Mouse (Mus musculus): ENCODE data around the gene Med12l. TPM values are rescaled to one million over a fixed set of nuclear protein-coding genes. Genes with fewer than 3 reads are reported as not detected.

Med12l gene
- 0.53 and 0.57 TPM in 2 replicates for polyA plus RNA-seq (2015; fragmentation: Nextera tagmentation; extraction: Ambion mirVana)

DNA sequence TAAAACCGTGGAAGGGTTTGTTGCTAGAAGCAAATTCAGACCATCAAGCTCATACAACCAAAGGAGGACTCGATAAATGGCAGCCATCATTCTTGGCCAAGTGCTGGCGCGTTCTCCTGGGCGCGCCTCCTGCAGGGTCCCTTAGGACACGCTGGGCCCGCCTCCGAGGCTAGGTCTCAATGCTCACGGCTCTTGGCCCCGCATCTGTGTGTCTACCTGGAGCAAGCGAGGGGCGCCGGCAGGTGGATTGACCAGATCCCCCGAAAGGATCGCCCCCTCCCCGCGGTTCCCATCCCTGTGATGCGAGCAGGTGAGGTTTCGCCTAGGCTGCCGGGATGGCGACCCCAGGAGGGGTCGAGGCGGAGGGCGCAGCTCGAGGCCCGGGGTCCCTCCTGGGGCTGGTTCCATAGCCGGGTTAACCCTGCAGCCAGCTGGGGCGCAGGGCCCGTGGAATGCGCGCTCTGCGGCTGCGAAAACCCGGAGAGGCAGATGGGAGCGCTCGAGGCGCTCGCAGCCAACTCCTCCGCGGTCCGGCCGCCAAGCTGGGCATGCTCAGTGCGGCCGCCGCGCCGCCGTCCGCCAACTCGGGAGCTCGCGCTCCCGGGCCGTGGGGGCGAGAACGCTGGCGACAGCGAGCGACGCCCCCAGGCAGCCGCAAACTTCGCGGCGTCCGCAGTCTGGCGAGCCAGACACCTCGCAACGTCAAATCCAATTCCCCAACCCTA is at the start of gene Med12l:
TSS of gene Med12l (plus strand) at position 555 of the 725 bp plus-strand sequence.
- DNase-seq (ENCODE audit: low spot score), result peak; percentile 9

DNA sequence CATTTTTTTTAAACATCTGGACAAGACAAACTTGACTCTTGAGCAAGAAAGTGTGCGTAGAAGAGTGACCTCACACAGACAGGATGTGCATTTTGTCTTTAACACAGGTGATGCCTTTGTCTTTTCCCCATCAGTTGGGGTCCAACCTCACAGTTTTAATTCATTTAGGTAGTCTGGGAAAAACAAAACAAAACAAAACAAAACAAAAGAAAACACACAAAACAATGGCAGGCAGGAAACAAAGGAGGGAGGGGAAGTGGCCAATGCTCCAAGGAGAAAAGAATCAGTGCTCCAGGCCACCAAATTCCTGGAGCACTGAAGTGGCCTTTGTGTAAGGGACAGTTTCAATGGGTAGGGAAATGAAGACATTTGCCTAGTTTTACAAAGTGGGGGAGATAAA is 44.5 kb upstream of the Med12l start:
- DNase-seq (ENCODE audit: low spot score), result no peak

GRCm38 (mm10) chr3:58977413-58977812 is 28.2 kb upstream of the Med12l start:
- no peak for DNase-seq (ENCODE audit: low spot score)

DNA sequence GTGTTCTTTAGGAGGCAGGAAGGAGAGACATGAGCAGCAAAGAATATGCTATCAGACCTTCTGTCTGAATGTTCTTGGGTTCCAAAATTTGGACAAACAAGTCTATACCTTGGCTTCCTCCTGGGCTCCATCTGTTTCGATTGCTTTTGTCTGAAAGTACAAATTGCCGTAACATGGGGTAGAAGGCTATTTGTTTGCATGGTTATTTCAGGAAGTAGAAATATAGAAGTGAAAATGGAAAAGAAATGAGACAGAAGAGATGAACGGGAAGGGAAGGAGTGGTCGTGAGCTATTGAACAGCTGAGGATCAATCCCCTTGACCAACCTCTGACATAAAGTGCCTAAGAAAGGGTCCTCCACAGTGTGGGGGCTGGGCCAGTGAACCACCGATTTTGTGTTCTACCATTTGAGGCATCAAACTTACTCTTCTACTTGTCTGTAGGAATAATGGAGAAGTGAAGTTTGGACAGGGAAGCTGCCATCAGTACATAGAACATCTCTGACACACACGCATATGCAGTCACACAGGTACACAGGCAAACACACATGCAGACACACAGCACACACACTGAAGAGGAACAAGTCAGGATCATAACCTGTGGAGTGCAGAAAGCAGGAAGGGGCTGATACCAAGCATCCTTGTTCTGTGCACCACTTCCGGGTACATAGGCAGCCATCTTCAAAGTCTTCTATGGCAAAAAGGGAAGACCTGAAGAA is 27.6 kb upstream of the Med12l start:
- no peak for DNase-seq (ENCODE audit: low spot score)

- no peak for DNase-seq (ENCODE audit: low spot score)
Observed at GRCm38 (mm10) chr3:58980579-58980978, 25.0 kb upstream of the Med12l start.

DNA sequence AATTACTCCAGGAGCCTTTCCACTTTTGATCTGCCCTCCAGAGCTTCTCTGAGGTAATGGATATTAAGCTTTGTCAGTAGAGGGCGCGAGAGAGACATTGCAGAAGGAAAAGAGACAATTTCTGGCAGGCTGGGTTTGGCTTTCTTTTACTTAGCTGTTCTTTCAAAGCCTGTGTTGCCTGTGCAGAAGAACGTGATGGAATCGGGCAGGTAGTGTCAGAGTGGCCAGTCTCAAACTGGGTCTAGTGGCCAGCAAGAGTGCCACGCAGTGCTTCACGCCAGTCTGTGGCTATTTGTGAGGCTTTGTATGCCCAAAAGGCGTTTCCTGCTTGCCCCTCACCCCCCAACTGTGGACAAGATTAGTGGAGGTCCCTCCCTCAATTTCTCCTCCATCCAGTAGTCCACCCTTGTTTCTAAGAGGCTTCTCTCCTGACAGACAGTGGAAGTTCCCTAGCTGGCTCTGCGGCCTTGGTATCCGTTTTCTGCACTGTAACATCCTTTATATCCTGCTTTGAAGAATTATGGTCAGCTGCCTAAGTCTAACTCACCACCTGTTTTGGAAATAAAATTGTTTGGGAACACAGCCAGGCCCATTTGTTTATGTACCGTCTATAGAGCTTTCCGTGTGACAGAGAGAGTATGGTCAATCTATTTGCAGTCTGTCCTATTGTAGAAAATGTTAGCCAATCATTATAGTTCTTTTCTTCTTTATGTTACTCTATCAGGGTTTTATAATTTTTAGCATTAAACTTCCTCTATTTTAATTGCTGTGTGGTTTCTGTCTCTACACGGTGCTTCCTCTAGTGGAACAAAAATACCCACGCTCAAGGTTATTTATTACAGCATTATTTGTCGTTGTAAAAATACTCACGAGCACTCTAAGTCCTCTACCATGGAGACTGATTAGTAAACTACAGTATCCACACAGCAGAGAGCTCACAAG is 22.5 kb upstream of the Med12l start:
- DNase-seq (ENCODE audit: low spot score), result peak; percentile 70

- DNase-seq (ENCODE audit: low spot score), result no peak
Observed at GRCm38 (mm10) chr3:58983838-58984598, 21.6 kb upstream of the Med12l start.

- no peak for DNase-seq (ENCODE audit: low spot score)
Observed at GRCm38 (mm10) chr3:58985816-58986215, 19.8 kb upstream of the Med12l start.

DNA sequence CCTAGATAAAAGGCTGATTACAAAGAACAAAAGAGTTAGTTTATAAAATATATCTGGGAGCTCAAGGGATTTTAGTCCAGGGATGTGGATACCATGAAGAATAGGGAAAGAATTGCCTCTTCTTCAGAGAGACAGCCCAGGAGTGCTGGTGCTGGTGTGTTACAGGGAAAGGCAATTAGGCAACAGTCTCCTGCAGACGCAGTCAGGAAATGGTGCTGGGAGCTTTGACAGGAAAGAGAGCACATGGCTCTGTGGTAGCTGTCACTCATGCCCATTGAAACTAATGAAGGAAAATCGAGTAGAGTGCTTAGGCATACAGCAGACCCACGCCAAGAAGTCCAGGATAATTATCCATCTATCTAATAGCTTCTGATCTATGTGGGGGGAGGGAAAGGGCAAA is 16.3 kb upstream of the Med12l start:
- no peak for DNase-seq (ENCODE audit: low spot score)

DNA sequence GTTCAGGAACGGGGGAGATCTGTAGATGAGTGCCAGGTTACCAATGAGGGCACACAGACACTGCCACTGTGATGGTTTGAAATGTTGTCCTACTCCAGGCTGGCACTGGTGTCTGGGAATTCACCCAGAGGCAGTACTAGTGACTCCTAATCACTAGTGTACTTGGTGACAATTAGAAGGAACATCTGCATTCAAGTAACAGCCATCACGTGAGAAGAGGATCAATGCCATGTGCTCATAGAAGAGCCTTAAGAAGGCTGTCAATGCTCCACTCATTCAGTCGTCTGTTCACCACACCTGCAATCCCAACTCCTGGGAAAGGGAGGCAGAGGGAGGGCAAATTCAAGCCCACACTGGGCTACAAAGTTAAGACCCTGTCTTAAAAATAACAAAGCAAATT is 15.1 kb upstream of the Med12l start:
- no peak for DNase-seq (ENCODE audit: low spot score)

- DNase-seq (ENCODE audit: low spot score), result no peak
Observed at GRCm38 (mm10) chr3:58992122-58992521, 13.5 kb upstream of the Med12l start.

DNA sequence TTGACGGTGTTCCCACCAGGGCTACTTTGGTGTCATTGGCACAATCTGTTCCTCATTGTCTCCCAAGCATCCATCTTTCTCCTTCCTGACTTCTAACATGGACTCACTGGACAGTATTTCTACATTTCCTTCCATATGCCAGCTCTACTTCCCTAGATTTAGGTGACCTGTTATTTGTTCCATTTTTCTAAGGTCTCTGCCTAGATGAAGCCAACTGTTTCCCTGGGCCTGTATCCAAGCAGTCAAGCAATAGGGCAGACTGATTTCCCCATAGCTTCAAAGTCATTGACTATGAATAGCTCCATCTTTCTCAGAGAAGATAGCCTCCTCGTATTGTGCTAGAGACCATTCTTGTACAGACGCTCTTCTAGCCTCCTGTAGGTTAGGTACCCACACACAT is 12.0 kb upstream of the Med12l start:
- DNase-seq (ENCODE audit: low spot score), result no peak

- no peak for DNase-seq (ENCODE audit: low spot score)
Observed at GRCm38 (mm10) chr3:59003756-59004155, 1.9 kb upstream of the Med12l start.

DNA sequence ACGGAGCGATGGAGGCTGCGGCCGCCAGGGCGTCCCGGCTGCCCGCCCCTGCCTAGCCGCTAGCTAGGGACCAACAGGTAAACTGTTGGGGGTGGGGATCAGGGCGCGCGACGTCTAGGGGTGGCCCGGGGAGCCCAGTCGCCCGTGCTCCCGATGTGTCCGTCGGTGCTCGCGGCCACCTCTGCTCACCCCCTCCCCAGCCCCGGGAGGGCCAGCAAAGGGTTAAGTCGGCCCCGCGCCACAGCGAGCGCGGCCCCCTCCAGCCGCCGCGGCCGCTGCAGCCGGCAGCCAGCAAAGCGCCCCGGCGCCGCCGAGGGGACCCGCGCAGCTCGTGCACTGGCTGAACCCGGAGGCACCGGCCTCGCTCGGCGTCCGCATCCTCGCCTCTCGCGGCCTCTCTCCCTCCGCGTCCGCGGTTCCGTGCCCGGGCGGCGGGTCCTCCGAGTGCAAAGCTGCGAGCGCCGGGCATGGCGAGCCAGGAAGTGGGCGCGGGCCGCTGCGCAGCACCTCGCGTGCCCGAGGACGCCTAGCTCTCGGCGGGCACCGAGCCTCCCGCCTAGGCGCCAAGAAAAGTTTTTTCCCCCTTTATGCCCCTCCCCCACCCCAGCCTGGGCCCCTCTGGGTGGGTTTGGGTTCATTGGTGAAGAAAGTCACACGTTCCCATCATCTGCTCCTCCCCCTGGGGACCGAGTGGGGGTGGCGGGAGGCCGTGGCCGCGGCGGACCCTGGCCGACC is 538 bp downstream of the Med12l start:
- DNase-seq (ENCODE audit: low spot score), result peak; percentile 31

- peak; percentile 50 for DNase-seq (ENCODE audit: low spot score)
Observed at GRCm38 (mm10) chr3:59006731-59007441, 1.3 kb downstream of the Med12l start.

- DNase-seq (ENCODE audit: low spot score), result no peak
Observed at GRCm38 (mm10) chr3:59010276-59010675, 4.7 kb downstream of the Med12l start.

DNA sequence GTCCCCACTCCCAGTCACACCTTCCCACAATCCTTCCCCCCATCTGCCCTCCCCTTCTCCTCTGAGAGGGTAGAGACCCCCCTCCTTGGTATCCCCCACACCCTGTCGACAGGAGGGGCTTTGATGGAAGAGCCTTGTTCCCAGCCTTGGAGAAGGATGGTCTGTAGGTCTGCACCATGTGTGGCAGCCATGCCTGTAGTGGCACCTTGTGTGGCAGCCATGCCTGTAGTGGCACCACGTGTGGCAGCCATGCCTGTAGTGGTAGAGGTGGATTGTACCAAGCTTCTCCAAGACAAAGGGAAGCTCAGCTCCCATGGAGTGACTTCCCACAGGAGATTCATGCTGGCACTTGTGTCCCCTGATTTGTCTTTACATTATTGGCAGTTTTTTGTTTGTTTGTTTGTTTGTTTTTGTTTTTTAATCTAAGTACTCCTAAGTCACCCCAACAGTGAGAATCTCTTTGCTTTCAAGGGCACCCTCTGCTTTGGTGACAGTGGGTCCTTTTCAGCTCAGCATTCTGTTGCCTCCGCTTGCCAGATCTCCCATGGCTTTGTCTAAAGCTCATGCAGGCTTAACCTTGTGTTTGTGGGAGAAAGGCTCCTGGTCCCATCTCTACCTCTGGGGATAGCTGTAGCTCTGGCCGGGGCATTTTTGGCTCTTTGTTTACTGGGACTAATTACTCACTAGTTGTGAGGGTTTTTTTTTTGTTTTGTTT is 10.2 kb downstream of the Med12l start:
- DNase-seq (ENCODE audit: low spot score), result no peak

DNA sequence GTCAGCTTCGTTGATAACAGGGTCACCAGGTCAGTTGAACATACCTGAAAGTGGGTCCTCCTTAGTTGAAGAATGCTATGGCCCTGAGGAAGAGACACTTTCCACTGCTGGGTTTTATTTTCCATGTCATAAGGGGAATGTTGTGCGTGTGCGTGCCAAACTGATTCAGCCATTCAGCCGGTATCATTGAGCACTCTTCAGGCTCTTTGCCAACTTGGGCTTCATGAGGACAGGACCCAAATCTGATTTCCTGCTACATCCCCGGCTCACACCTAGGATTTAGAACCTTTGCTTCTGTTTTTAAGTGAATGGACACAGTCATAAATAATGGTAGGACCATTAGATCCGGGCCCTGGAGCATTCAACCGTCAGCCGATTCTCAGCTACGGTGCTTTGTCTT is 10.9 kb downstream of the Med12l start:
- no peak for DNase-seq (ENCODE audit: low spot score)

GRCm38 (mm10) chr3:59021236-59021635 is 15.6 kb downstream of the Med12l start:
- DNase-seq (ENCODE audit: low spot score), result no peak

Measured in thymus, postnatal 0 days (tissue).